Comparison of ENCODE assay signal across 8 mouse cellular contexts in the genomic region with DNA sequence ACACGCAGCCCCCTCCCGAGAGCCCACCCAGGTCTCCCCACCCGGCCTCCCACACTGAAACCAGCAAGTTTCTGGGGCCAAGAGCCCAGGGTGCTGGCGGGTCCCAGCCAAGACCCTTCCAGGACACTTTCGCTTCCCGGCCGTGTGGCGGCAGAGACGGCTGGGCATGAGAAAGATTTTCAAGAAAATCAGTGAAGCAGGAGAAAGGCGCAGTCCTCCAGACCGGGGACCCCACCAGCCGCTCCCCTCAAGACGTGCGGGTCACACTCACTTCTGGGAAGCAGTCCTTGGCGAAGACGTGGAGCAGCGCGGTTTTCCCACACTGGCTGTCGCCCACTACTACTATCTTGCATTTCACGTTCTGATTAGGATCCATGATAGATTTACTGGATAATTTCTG. TPM values are rescaled to one million over a fixed set of nuclear protein-coding genes. Genes with fewer than 3 reads are reported as not detected.
DNase-seq lines count a peak whose midpoint lies in the region; ATAC-seq and TF ChIP-seq lines count a peak whose summit lies in the region.

No protein-coding gene starts in this region.

- intact Hi-C loops in heart, postnatal 10 days (cut with DNase I) = loop anchor here (2.0 to 10.0 kb wide), 6 partner anchors 266 to 842 kb away; no protein-coding TSS in a partner anchor

- DNase-seq in adrenal gland, postnatal 10 days = peak; percentile 57
- peak; percentile 55 to 60 for DNase-seq in heart, postnatal 10 days
- DNase-seq in layer of hippocampus, postnatal 10 days (ENCODE audit: low spot score in 2 of 2) = peak; percentile 44 to 47
- DNase-seq in lung, postnatal 0 days (ENCODE audit: low spot score) = peak; percentile 53
- DNase-seq in right cerebral cortex, adult 18-20 months = peak; percentile 26
- no peak for DNase-seq in c-Kit-positive CD71-positive TER-119-positive erythroid progenitor cells, embryonic 14.5 days (ENCODE audit: low spot score)

- peak overlapping the region; percentile 83 for H3K4me2 ChIP-seq in lung, postnatal 0 days (replicated peaks; ENCODE audit: low read depth, low read length)

- TF ChIP-seq EP300 in ES-Bruce4 (IDR thresholded peaks at IDR 0.05; ENCODE audit: insufficient read depth, low read depth, low read length) = no peak
- TF ChIP-seq EP300 in lung, postnatal 0 days (IDR thresholded peaks at IDR 0.05) = no peak

- peak; percentile 9 for ATAC-seq in lung, postnatal 0 days

- no peak for TF ChIP-seq CTCF in ES-Bruce4 (IDR thresholded peaks at IDR 0.05; ENCODE audit: low read depth, low read length)
- no peak for TF ChIP-seq CTCF in embryonic fibroblast, embryonic 13.5 days (IDR thresholded peaks at IDR 0.05; ENCODE audit: borderline replicate concordance, insufficient read depth, low read length)
- TF ChIP-seq CTCF in lung, postnatal 0 days (IDR thresholded peaks at IDR 0.05) = no peak; the same call in none of the 2 replicates

- TF ChIP-seq POLR2A in ES-Bruce4 (IDR thresholded peaks at IDR 0.05; ENCODE audit: insufficient read depth, low read length) = no peak
- peak; percentile 4 for TF ChIP-seq POLR2A in embryonic fibroblast, embryonic 13.5 days (IDR thresholded peaks at IDR 0.05; ENCODE audit: low read depth, low read length)

- WGBS in lung, postnatal 0 days = under 1% methylated on average over 20 of the region's 20 CpGs

- H3K27ac ChIP-seq in ES-Bruce4 (ENCODE audit: insufficient read depth, low read length) = no peak overlapping the region
- peak overlapping the region; percentile 96 for H3K27ac ChIP-seq in embryonic fibroblast, embryonic 13.5 days (ENCODE audit: insufficient read depth, low read length)
- peak overlapping the region; percentile 69 for H3K27ac ChIP-seq in lung, postnatal 0 days (ENCODE audit: low read length)

- no peaks in the 10 kb centered on the region for H3K27me3 ChIP-seq in ES-Bruce4 (ENCODE audit: control insufficient read depth, insufficient read depth, low read length, poor library complexity, severe bottlenecking)
- no peaks in the 10 kb centered on the region for H3K27me3 ChIP-seq in lung, postnatal 0 days (replicated peaks; ENCODE audit: insufficient read depth, low read length)

- H3K9me3 ChIP-seq in ES-Bruce4 (replicated peaks; ENCODE audit: control insufficient read depth, insufficient read depth, low read length, poor library complexity, severe bottlenecking) = no peaks in the 10 kb centered on the region
- H3K9me3 ChIP-seq in lung, postnatal 0 days (ENCODE audit: low read length) = no peaks in the 10 kb centered on the region

- peak overlapping the region; percentile 86 for H3K9ac ChIP-seq in ES-Bruce4 (ENCODE audit: low read depth, poor library complexity, severe bottlenecking)
- peak overlapping the region; percentile 56 for H3K9ac ChIP-seq in lung, postnatal 0 days (replicated peaks; ENCODE audit: low read depth)

- H3K4me1 ChIP-seq in ES-Bruce4 (ENCODE audit: control insufficient read depth, insufficient read depth, low read length) = no peaks in the 10 kb centered on the region
- 0 out of 2 replicates have a peak, but pooled peaks cover 2% of the 10 kb centered on the region for H3K4me1 ChIP-seq in embryonic fibroblast, embryonic 13.5 days (ENCODE audit: control insufficient read depth, insufficient read depth, low read length)
- peaks cover 3% of the 10 kb centered on the region; the same call in 1 of the 2 replicates for H3K4me1 ChIP-seq in lung, postnatal 0 days (ENCODE audit: insufficient read depth, low read depth, low read length)

- H3K36me3 ChIP-seq in ES-Bruce4 (ENCODE audit: control insufficient read depth, insufficient read depth, low read length, poor library complexity, severe bottlenecking) = no peaks in the 10 kb centered on the region
- H3K36me3 ChIP-seq in lung, postnatal 0 days (ENCODE audit: insufficient read depth, low read length) = no peaks in the 10 kb centered on the region

- peak overlapping the region; percentile 64 for H3K4me3 ChIP-seq in ES-Bruce4 (ENCODE audit: low read depth, low read length)
- peak overlapping the region; percentile 76 for H3K4me3 ChIP-seq in embryonic fibroblast, embryonic 13.5 days (ENCODE audit: insufficient read depth, low read length)
- peak overlapping the region; percentile 62 for H3K4me3 ChIP-seq in lung, postnatal 0 days (ENCODE audit: low read depth, low read length)

RNA-seq across cellular contexts. Expression of gene Rnd3, which starts 0.5 kb away (rescaled TPM):
- polyA plus RNA-seq in ES-Bruce4 (2011; ENCODE audit: insufficient read depth, insufficient read length, low read depth, missing spikeins) = 64.0 and 69.9 TPM in 2 replicates
- 10 to 100 TPM; 37.9 to 38.1 TPM for total RNA-seq in adrenal gland, postnatal 10 days (2021)
- 233 and 320 TPM in 2 replicates for polyA plus RNA-seq in embryonic fibroblast, embryonic 13.5 days (2011; ENCODE audit: insufficient read length, low read depth, missing spikeins)
- 10 to 100 TPM; 24.6 to 28.1 TPM for total RNA-seq in heart, postnatal 10 days (2021)
- 10 to 100 TPM; 26.3 to 27.8 TPM for total RNA-seq in layer of hippocampus, postnatal 10 days (2021)
- polyA plus RNA-seq in lung, postnatal 0 days (2015; fragmentation: Nextera tagmentation; extraction: Ambion mirVana) = 22.5 and 31.3 TPM in 2 replicates
